Mouse (Mus musculus): ENCODE results near the gene Zfp593. TPM values are rescaled to one million over a fixed set of nuclear protein-coding genes. Genes with fewer than 3 reads are reported as not detected.

Gene Zfp593
- polyA plus RNA-seq, 1 experiment = 6.0 TPM

DNA sequence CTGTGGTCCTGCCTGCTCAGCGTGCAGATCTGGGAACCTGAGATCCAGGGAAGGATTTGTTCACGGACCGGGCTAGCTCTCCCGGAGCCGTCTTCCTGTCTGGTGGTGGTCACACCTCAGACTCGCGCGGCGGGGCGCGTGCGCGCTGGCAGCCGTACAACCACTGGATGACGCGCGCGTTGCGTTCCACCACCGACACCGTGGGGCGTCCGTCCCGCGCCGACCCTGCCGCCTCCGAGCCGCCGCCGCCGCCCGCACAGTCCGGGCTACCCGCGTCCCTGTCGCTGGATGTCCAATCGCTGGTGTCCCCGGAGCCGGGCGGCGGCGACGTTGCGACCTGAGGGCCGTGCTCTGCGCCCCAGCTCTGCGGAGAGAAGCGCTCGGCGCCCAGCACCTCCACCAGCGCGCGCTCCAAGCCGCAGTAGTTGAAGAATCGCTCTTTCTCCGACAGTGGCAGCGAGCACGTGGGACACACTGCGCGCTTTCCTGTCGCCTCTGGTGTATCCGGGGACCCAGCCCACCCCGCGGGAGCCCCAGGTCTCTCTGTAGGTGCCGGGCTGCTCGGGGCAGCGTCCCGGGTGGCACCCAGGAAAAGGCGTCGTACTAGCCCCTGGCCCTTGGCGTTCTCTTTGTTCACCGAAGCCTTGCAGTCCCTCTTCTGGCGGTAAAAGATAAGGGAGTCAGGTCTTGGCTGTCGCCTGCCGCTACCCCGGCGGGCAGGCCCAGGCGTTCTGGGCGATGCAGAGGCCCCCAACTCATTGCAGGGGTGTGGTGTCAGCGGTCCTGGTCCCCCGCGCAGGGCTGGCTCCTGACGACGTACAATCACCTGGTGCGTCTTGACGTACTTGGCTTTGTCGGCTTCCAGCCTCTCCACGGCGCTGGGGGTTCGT is 6.1 kb upstream of the Zfp593 start:
- WGBS = 3% methylated on average over 91 of the region's 91 CpGs
- Histone ChIP-seq H3K4me3 (ENCODE audit: insufficient read depth, low read depth, low read length) (peak overlapping the region; percentile 64), H3K27me3 (replicated peaks; ENCODE audit: control insufficient read depth, insufficient read depth, low read length) (peaks cover 6% of the 10 kb centered on the region), H3K36me3 (ENCODE audit: control insufficient read depth, insufficient read depth, low read length) (no peaks in the 10 kb centered on the region), H3K4me1 (ENCODE audit: control insufficient read depth, insufficient read depth, low read length) (peaks cover 10% of the 10 kb centered on the region; the same call in 1 of the 2 replicates), H3K27ac (ENCODE audit: insufficient read depth, low read depth, low read length) (peak overlapping the region; percentile 57)
- peak; percentile 43 for DNase-seq
- TF ChIP-seq POLR2A (IDR thresholded peaks at IDR 0.05; ENCODE audit: low read depth, low read length) (no peak), CTCF (conservative IDR thresholded peaks at IDR 0.05; ENCODE audit: insufficient read depth, insufficient read length, low read depth, low read length) (no peak)

DNA sequence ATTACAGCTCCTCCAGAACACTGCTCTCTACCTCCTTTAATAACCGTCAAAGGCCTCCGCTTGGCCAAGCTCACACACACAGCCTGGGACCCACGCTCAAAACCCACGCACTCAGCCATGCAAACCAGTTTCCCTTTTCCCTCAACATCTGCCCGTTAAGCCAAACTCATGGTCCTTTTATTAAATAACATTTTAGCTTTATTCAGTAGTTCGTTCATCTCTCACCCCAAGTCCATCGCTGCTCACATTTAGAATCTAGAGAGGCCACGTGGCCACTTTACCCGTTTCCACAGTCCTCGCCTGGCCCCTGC is 5.5 kb upstream of the Zfp593 start:
- Histone ChIP-seq H3K27ac (ENCODE audit: insufficient read depth, low read depth, low read length) (no peak overlapping the region), H3K36me3 (ENCODE audit: control insufficient read depth, insufficient read depth, low read length) (no peaks in the 10 kb centered on the region), H3K27me3 (replicated peaks; ENCODE audit: control insufficient read depth, insufficient read depth, low read length) (peaks cover 6% of the 10 kb centered on the region), H3K4me1 (ENCODE audit: control insufficient read depth, insufficient read depth, low read length) (peaks cover 10% of the 10 kb centered on the region; the same call in 1 of the 2 replicates), H3K4me3 (ENCODE audit: insufficient read depth, low read depth, low read length) (peak overlapping the region; percentile 64)
- no peak for DNase-seq
- 20% methylated on average over 10 of the region's 10 CpGs for WGBS
- TF ChIP-seq POLR2A (IDR thresholded peaks at IDR 0.05; ENCODE audit: low read depth, low read length) (no peak), CTCF (conservative IDR thresholded peaks at IDR 0.05; ENCODE audit: insufficient read depth, insufficient read length, low read depth, low read length) (no peak)

DNA sequence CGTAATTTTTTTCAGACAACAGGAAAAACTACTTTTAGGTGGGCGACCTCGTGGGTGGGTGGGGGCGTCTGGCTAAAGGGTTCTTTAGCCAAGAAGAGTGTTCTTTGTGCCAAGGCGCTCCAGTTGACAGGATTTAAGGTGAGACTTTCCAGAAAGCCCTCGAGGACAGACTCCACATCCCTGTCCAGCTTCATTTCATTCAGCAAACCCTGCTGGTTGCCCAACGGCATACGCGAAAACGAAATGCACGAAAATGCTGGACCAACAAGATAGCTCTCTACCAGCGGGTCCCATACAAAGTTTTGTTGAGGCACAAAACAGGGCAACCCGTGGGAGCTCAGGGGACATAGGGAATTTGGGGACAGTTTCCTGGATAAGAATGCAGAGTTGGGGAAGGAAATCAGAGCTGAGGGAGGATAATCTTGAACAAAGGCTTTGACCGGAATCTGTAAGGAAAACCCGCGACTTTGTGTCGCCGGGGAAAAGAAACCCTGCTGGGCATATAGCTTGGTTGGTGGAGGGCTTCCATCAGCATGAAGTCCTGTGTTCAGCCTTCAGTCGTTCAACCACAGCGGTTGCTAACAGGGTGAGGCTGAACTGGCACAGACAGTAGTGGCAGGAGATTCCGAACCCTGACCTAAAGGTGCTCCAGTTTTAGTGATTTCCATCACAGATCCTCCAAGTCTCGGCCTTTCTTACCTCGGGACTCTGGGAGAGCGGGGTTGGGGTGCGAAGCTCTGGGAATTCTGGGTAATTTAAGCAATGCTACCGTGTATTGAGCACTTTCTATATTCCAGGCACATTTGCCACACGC is 4.9 kb upstream of the Zfp593 start:
- Histone ChIP-seq H3K4me3 (ENCODE audit: insufficient read depth, low read depth, low read length) (peak overlapping the region; percentile 25; the same call in 1 of the 2 replicates), H3K27me3 (replicated peaks; ENCODE audit: control insufficient read depth, insufficient read depth, low read length) (peaks cover 6% of the 10 kb centered on the region), H3K27ac (ENCODE audit: insufficient read depth, low read depth, low read length) (no peak overlapping the region), H3K36me3 (ENCODE audit: control insufficient read depth, insufficient read depth, low read length) (no peaks in the 10 kb centered on the region), H3K4me1 (ENCODE audit: control insufficient read depth, insufficient read depth, low read length) (peaks cover 14% of the 10 kb centered on the region; the same call in 1 of the 2 replicates)
- 21% methylated on average over 27 of the region's 27 CpGs for WGBS
- DNase-seq = no peak
- TF ChIP-seq CTCF (conservative IDR thresholded peaks at IDR 0.05; ENCODE audit: insufficient read depth, insufficient read length, low read depth, low read length) (no peak), POLR2A (IDR thresholded peaks at IDR 0.05; ENCODE audit: low read depth, low read length) (no peak)

DNA sequence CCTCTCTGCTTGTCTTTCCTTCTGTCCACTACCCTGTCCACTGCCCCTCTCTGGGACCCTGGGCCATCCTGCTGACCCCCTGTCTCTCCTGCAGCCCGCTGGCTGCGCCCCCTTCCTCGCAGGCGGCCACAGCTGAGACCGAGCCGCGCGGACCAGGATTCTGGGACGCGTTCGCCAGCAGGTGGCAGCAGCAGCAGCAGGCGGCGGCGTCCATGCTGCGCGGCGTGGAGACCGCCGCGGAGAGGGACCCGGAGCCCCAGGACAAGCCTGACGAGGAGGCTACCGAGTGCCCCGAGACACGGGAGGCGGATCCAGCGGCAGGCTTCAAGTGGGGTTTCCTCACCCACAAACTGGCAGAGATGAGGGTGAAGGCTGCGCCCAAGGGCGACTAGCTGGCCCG is 4.3 kb upstream of the Zfp593 start:
- Histone ChIP-seq H3K4me1 (ENCODE audit: control insufficient read depth, insufficient read depth, low read length) (peaks cover 11% of the 10 kb centered on the region; the same call in 1 of the 2 replicates), H3K27me3 (replicated peaks; ENCODE audit: control insufficient read depth, insufficient read depth, low read length) (peaks cover 6% of the 10 kb centered on the region), H3K4me3 (ENCODE audit: insufficient read depth, low read depth, low read length) (peak overlapping the region; percentile 25), H3K27ac (ENCODE audit: insufficient read depth, low read depth, low read length) (no peak overlapping the region), H3K36me3 (ENCODE audit: control insufficient read depth, insufficient read depth, low read length) (no peaks in the 10 kb centered on the region)
- WGBS = 3% methylated on average over 30 of the region's 30 CpGs
- DNase-seq = peak; percentile 72
- TF ChIP-seq CTCF (conservative IDR thresholded peaks at IDR 0.05; ENCODE audit: insufficient read depth, insufficient read length, low read depth, low read length) = peak; percentile 62
- no peak for TF ChIP-seq POLR2A (IDR thresholded peaks at IDR 0.05; ENCODE audit: low read depth, low read length)

DNA sequence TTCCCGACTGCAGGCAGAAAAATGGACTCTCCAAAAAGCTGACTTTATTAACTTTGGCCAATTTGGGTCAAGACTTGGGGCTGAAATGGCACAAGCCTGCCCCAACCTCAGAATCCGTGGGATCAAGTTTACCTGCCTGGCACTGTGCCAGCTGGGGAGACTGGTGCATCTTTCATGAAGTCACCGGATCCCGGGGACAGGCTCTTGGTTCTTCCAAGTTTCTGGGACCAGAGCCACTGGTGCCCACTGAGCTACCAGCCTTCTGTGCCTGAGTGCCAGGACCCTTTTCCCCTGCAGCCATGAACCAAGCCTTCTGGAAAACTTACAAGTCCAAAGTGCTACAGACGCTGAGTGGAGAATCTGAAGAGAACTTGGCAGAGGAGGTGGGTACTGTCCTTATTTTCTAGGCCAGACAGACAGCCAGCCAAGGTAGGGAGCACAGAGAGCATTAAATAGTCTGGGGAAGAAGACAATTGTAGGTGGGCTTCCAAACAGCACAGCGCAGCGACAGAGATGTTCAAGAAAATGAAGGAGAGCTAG is 1.4 kb upstream of the Zfp593 start, which contains the start of gene Gm30191:
TSS of gene Gm30191 (plus strand) at position 217 of the 540 bp plus-strand sequence.
- Histone ChIP-seq H3K36me3 (ENCODE audit: control insufficient read depth, insufficient read depth, low read length) (no peaks in the 10 kb centered on the region), H3K4me3 (ENCODE audit: insufficient read depth, low read depth, low read length) (no peak within 1 kb of the TSS), H3K4me1 (ENCODE audit: control insufficient read depth, insufficient read depth, low read length) (peaks cover 9% of the 10 kb centered on the region; the same call in 1 of the 2 replicates), H3K27me3 (replicated peaks; ENCODE audit: control insufficient read depth, insufficient read depth, low read length) (peaks cover 4% of the 10 kb centered on the region; the same call in 1 of the 2 replicates), H3K27ac (ENCODE audit: insufficient read depth, low read depth, low read length) (no peak within 1 kb of the TSS)
- DNase-seq = peak; percentile 64
- WGBS = 61% methylated on average over 7 of the region's 7 CpGs
- no peak for TF ChIP-seq POLR2A (IDR thresholded peaks at IDR 0.05; ENCODE audit: low read depth, low read length)
- no peak for TF ChIP-seq CTCF (conservative IDR thresholded peaks at IDR 0.05; ENCODE audit: insufficient read depth, insufficient read length, low read depth, low read length)

DNA sequence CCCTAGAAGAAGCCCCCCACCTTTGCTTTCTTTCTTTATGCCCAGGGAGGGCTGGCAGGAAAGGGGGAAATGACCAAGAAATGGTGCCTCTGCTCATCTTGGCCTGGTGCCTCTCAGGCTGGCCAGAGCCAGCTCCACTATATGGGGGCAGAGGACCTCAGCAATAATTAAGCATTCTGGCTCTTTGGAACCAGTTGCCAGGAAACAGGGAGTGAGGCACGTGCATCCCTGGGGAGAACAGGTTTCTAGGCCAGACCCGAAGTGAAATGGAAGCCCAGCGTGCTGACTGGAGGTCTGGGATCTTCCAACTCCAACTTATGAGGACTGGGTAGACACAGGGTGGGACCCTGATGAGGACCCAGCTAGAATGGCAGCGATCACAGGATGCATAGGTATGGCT is 864 bp upstream of the Zfp593 start:
- peak; percentile 63 for DNase-seq
- no peak overlapping the region for H3K4me3 ChIP-seq (ENCODE audit: insufficient read depth, low read depth, low read length)
- H3K36me3 ChIP-seq (ENCODE audit: control insufficient read depth, insufficient read depth, low read length) = no peaks in the 10 kb centered on the region
- TF ChIP-seq CTCF (conservative IDR thresholded peaks at IDR 0.05; ENCODE audit: insufficient read depth, insufficient read length, low read depth, low read length) = no peak
- no peak for TF ChIP-seq POLR2A (IDR thresholded peaks at IDR 0.05; ENCODE audit: low read depth, low read length)
- peaks cover 3% of the 10 kb centered on the region; the same call in 1 of the 2 replicates for H3K27me3 ChIP-seq (replicated peaks; ENCODE audit: control insufficient read depth, insufficient read depth, low read length)
- 26% methylated on average over 4 of the region's 4 CpGs for WGBS
- H3K27ac ChIP-seq (ENCODE audit: insufficient read depth, low read depth, low read length) = no peak overlapping the region
- peaks cover 8% of the 10 kb centered on the region; the same call in 1 of the 2 replicates for H3K4me1 ChIP-seq (ENCODE audit: control insufficient read depth, insufficient read depth, low read length)

All from kidney, adult 2 months (tissue).